Mouse (Mus musculus) adrenal gland, adult 18-20 months (tissue): ENCODE measurements at regions not wholly inside any gene's neighbourhood (a gene's known extent, or its start where the extent isn't known, plus 50 kb on each side); places are given as distances from the start of the nearest gene placed in this dataset.

Experiments
- DNase-seq, 2 experiments: peaks; one replicate each; pipeline ENCODE4 v3.0.0; 2021 to 2022; ENCODE audit warnings: low spot score in 2 of 2

DNA sequence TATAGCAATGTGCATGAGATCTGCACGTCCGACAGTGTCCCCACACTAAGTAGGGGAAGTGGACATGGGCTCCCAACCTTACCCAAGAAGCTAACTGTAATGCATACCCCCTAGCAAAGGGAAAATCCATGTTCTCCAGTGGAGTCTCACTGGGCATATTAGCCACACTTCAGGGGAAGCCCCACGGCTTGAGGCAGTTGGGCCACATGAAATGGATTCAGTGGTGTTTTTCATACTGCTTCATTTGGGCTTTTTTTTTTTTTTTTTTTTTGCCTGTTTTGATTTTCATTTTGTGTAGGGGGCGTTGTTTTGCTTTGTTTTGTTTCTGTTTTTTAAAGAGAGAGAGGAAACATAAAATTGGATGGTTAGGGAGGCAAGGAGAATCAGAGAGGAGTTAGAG is 138.6 kb upstream of the Jmjd1c start:
- DNase-seq, result no peak
